Mouse (Mus musculus): ENCODE measurements around the gene Sval2. TPM values are rescaled to one million over a fixed set of nuclear protein-coding genes. Genes with fewer than 3 reads are reported as not detected.

Gene Sval2
- not detected in 2 replicates for total RNA-seq (2014; fragmentation: Nextera tagmentation)
- not detected in 2 replicates for total RNA-seq (2017)

GRCm38 (mm10) chr6:41852689-41853088 lies at the start of gene Sval2:
Gene Sval2 (plus strand): TSS chr6:41852989.
- no peak for ATAC-seq (replicated peaks; ENCODE audit: low FRiP score, low TSS enrichment, poor library complexity, severe bottlenecking)

GRCm38 (mm10) chr6:41824086-41824485 lies 28.7 kb upstream of the Sval2 start:
- no peak for ATAC-seq (replicated peaks; ENCODE audit: low FRiP score, low TSS enrichment, poor library complexity, severe bottlenecking)

- no peak for ATAC-seq (replicated peaks; ENCODE audit: low FRiP score, low TSS enrichment, poor library complexity, severe bottlenecking)
Measured at GRCm38 (mm10) chr6:41829516-41829915, 23.3 kb upstream of the Sval2 start.

- no peak for ATAC-seq (replicated peaks; ENCODE audit: low FRiP score, low TSS enrichment, poor library complexity, severe bottlenecking)
Measured at GRCm38 (mm10) chr6:41847235-41847634, 5.6 kb upstream of the Sval2 start, which contains the start of gene Pip. Gene Pip (plus strand): TSS chr6:41847535.

GRCm38 (mm10) chr6:41864038-41864437 lies 11.2 kb downstream of the Sval2 start:
- no peak for ATAC-seq (replicated peaks; ENCODE audit: low FRiP score, low TSS enrichment, poor library complexity, severe bottlenecking)

GRCm38 (mm10) chr6:41911625-41912024 lies 58.8 kb downstream of the Sval2 start:
- ATAC-seq (replicated peaks; ENCODE audit: low FRiP score, low TSS enrichment, poor library complexity, severe bottlenecking): no peak

Other genes with a start within 250 kb of the Sval2 start
- 1.5 and 12.2 TPM in 2 replicates for gene Ephb6, start 247.5 kb upstream of the Sval2 start, total RNA-seq (2014; fragmentation: Nextera tagmentation)
- gene Ephb6, start 247.5 kb upstream of the Sval2 start, total RNA-seq (2017): 4.3 and 7.2 TPM in 2 replicates
- gene Trpv6, start 216.6 kb upstream of the Sval2 start, total RNA-seq (2014; fragmentation: Nextera tagmentation): not detected in 2 replicates
- not detected in 2 replicates for gene Trpv6, start 216.6 kb upstream of the Sval2 start, total RNA-seq (2017)
- gene Trpv5, start 172.2 kb upstream of the Sval2 start, total RNA-seq (2014; fragmentation: Nextera tagmentation): 0.82 and 1.5 TPM in 2 replicates
- gene Trpv5, start 172.2 kb upstream of the Sval2 start, total RNA-seq (2017): 1.0 TPM in 1 of 2 replicates, not detected in the other
- gene Llcfc1, start 168.6 kb upstream of the Sval2 start, total RNA-seq (2014; fragmentation: Nextera tagmentation): not detected in 2 replicates
- gene Llcfc1, start 168.6 kb upstream of the Sval2 start, total RNA-seq (2017): not detected in 2 replicates
- 302 and 549 TPM in 2 replicates for gene Kel, start 148.7 kb upstream of the Sval2 start, total RNA-seq (2014; fragmentation: Nextera tagmentation)
- gene Kel, start 148.7 kb upstream of the Sval2 start, total RNA-seq (2017): 63.8 and 132 TPM in 2 replicates
- gene Olfr459, start 77.8 kb upstream of the Sval2 start, total RNA-seq (2014; fragmentation: Nextera tagmentation): not detected in 2 replicates
- gene Olfr459, start 77.8 kb upstream of the Sval2 start, total RNA-seq (2017): not detected in 2 replicates
- gene Pip, start 5.5 kb upstream of the Sval2 start, total RNA-seq (2014; fragmentation: Nextera tagmentation): not detected in 2 replicates
- gene Pip, start 5.5 kb upstream of the Sval2 start, total RNA-seq (2017): not detected in 2 replicates
- gene Sval1, start 98.6 kb downstream of the Sval2 start, total RNA-seq (2014; fragmentation: Nextera tagmentation): not detected in 2 replicates
- not detected in 2 replicates for gene Sval1, start 98.6 kb downstream of the Sval2 start, total RNA-seq (2017)
- gene Sval3, start 115.2 kb downstream of the Sval2 start, total RNA-seq (2014; fragmentation: Nextera tagmentation): not detected in 2 replicates
- not detected in 2 replicates for gene Sval3, start 115.2 kb downstream of the Sval2 start, total RNA-seq (2017)
- not detected in 2 replicates for gene Sva, start 185.4 kb downstream of the Sval2 start, total RNA-seq (2014; fragmentation: Nextera tagmentation)
- not detected in 2 replicates for gene Sva, start 185.4 kb downstream of the Sval2 start, total RNA-seq (2017)